Mouse (Mus musculus) limb, embryonic 14.5 days (tissue): ENCODE measurements around the gene Hist1h4i. TPM values are rescaled to one million over a fixed set of nuclear protein-coding genes. Genes with fewer than 3 reads are reported as not detected.

Experiments used
- ATAC-seq: fragments of 200-750 bp; cut with Nextera tagmentation; 2 replicates; pipeline ENCODE4 v1.8.0; 2017; ENCODE audit warnings: low read depth, moderate number of reproducible peaks, moderate TSS enrichment; ENCODE audit not compliant: low FRiP score
- DNase-seq: peaks from one replicate; pipeline ENCODE4 v3.0.0-alpha.2; 2015; ENCODE audit warnings: low spot score
- H3K27ac ChIP-seq: fragments of 300-500 bp; sonication (generic); replicated peaks from 2 replicates; pipeline ENCODE4 v1.5.1; 2014; ENCODE audit warnings: low read depth, mild to moderate bottlenecking, low read length, moderate library complexity, mixed read lengths
- H3K27me3 ChIP-seq: fragments of 300-500 bp; sonication (generic); 2 replicates; pipeline ENCODE4 v1.6.1; 2014; ENCODE audit warnings: low read length, mixed read lengths; ENCODE audit not compliant: control insufficient read depth, insufficient read depth
- H3K36me3 ChIP-seq: fragments of 300-500 bp; sonication (generic); 2 replicates; pipeline ENCODE4 v1.6.1; 2014; ENCODE audit warnings: mild to moderate bottlenecking, low read length, moderate library complexity, mixed read lengths; ENCODE audit not compliant: control insufficient read depth, insufficient read depth
- H3K4me1 ChIP-seq: fragments of 300-500 bp; sonication (generic); 2 replicates; pipeline ENCODE4 v1.6.1; 2014; ENCODE audit warnings: antibody characterized with exemption, low read length, mixed read lengths; ENCODE audit not compliant: control insufficient read depth, insufficient read depth
- H3K4me2 ChIP-seq: fragments of 300-500 bp; sonication (generic); replicated peaks from 2 replicates; pipeline ENCODE4 v1.6.1; 2014; ENCODE audit warnings: low read depth, mild to moderate bottlenecking, low read length, moderate library complexity; ENCODE audit not compliant: severe bottlenecking
- H3K4me3 ChIP-seq: fragments of 300-500 bp; sonication (generic); replicated peaks from 2 replicates; pipeline ENCODE4 v1.5.1; 2014; ENCODE audit warnings: low read length
- H3K9ac ChIP-seq: fragments of 300-500 bp; sonication (generic); 2 replicates; pipeline ENCODE4 v1.6.1; 2014; ENCODE audit warnings: mild to moderate bottlenecking, low read depth, low read length, moderate library complexity; ENCODE audit not compliant: severe bottlenecking
- H3K9me3 ChIP-seq: fragments of 300-500 bp; sonication (generic); 2 replicates; pipeline ENCODE4 v1.6.1; 2016; ENCODE audit warnings: low read length; ENCODE audit not compliant: control insufficient read depth
- POLR2A ChIP-seq: fragments of 200-500 bp; IDR thresholded peaks from 2 replicates; pipeline ENCODE4 v1.8.0; 2012; ENCODE audit warnings: inconsistent platforms, mild to moderate bottlenecking, moderate library complexity, borderline replicate concordance; ENCODE audit not compliant: insufficient read depth, insufficient read length; ENCODE audit errors: extremely low read depth
- WGBS: fragments of 180-500 bp; shearing (Covaris S2); extraction: QIAGEN DNeasy Blood & Tissue Kit; methylation state at CpG from one replicate; pipeline ENCODE4 v1.1.7; 2014; 5-methylcytosine and 5-hydroxymethylcytosine counted together
- polyA plus RNA-seq, 2 experiments: library from polyadenylated mRNA; depleted of rRNA in 1 of 2; stranded (reverse) in 1 of 2; unstranded in 1 of 2; fragments of >200 nt; fragmentation: Nextera tagmentation in 1 of 2; extraction: Ambion mirVana in 1 of 2; gene quantifications; 2 replicates each; pipeline versions ENCODE4 v1.2.1 to v1.2.3; 2012 to 2014

The Hist1h4i gene
- polyA plus RNA-seq, 2 experiments, result 14.7 to 31.0 TPM

GRCm38 (mm10) chr13:22001346-22001745 lies 39.8 kb downstream of the Hist1h4i start:
- no peak for TF ChIP-seq POLR2A
- peaks cover 94% of the 10 kb centered on the region for H3K27me3 ChIP-seq
- 52% methylated on average over 2 of the region's 2 CpGs for WGBS
- H3K9ac ChIP-seq, result no peak overlapping the region
- 0 out of 2 replicates have a peak, but pooled peaks cover 6% of the 10 kb centered on the region for H3K4me1 ChIP-seq
- no peaks in the 10 kb centered on the region for H3K9me3 ChIP-seq
- ATAC-seq, result no peak
- H3K27ac ChIP-seq, result no peak overlapping the region
- no peak for DNase-seq
- H3K4me3 ChIP-seq, result no peak overlapping the region
- no peak overlapping the region for H3K4me2 ChIP-seq
- no peaks in the 10 kb centered on the region for H3K36me3 ChIP-seq

DNA sequence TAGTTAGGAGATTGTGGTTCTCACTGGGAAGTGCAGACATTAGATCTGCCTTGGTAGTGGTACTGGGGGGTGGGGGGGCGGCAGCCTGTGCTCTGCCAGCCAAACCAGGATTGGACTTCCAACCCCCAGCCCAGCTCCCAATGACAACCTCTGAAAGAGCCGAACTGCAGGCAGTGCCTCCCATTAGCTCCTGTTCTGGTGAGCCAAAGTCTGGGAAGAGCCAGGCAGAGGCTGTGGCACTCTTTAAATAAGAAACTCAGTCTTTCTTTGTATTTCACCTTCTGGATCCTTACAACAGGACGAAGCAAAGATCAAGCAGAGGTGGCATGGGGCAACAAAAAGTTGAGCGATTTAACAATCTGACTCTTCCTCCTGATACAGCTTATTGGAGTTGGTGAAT lies 42.0 kb downstream of the Hist1h4i start:
- ATAC-seq, result no peak
- Histone ChIP-seq H3K36me3 (no peaks in the 10 kb centered on the region), H3K9me3 (no peaks in the 10 kb centered on the region), H3K4me1 (peaks cover 4% of the 10 kb centered on the region; the same call in 1 of the 2 replicates), H3K4me2 (no peak overlapping the region), H3K4me3 (no peak overlapping the region), H3K27ac (no peak overlapping the region), H3K9ac (no peak overlapping the region), H3K27me3 (peaks cover 93% of the 10 kb centered on the region)
- no peak for DNase-seq
- 43% methylated on average over 4 of the region's 4 CpGs for WGBS
- no peak for TF ChIP-seq POLR2A

DNA sequence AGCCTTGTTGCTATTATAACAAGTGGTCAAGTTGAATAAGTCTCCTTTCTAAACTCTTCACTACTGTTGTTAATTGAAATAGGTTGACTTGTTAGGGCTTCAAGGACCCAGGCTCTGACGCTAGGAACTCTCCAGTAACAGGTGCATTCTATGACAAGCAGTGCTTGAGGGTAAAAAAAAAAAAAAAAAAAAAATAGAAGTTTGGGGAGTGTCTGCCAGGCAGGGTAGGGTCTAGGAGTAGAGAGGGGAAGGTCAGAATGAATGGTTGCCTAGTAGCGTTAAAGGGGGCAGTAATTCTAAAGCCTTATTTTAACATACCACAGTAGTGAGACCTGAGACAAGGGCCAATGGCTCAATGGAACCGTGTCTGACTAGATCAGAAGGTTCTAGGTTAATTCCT lies 42.8 kb downstream of the Hist1h4i start:
- no peak overlapping the region for H3K9ac ChIP-seq
- H3K27me3 ChIP-seq, result peaks cover 90% of the 10 kb centered on the region
- no peak for DNase-seq
- H3K4me2 ChIP-seq, result no peak overlapping the region
- no peak overlapping the region for H3K27ac ChIP-seq
- no peak for TF ChIP-seq POLR2A
- H3K4me1 ChIP-seq, result peaks cover 4% of the 10 kb centered on the region; the same call in 1 of the 2 replicates
- WGBS, result 19% methylated on average over 3 of the region's 3 CpGs
- no peak overlapping the region for H3K4me3 ChIP-seq
- ATAC-seq, result no peak
- H3K36me3 ChIP-seq, result no peaks in the 10 kb centered on the region
- H3K9me3 ChIP-seq, result no peaks in the 10 kb centered on the region

DNA sequence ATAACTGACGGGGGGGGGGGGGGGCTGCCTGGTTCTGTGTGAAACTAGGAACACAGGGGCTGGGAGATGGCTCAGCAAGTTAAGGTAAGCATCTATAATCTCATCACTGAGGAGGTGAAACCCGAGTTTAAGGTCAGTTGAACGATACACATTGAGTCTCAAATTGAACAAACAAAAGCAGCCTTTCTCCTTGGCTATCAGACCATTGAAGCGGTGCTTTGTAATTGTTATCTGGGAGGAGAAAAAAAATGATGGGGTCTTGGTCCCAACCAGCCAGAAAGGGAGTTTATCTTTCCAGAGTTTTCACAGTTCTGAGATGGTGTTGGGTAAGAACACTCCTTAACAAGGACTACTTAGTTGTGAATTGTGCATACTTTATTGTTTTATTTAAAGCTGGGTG lies 43.3 kb downstream of the Hist1h4i start:
- peaks cover 4% of the 10 kb centered on the region; the same call in 1 of the 2 replicates for H3K4me1 ChIP-seq
- no peaks in the 10 kb centered on the region for H3K9me3 ChIP-seq
- no peak overlapping the region for H3K27ac ChIP-seq
- H3K36me3 ChIP-seq, result no peaks in the 10 kb centered on the region
- DNase-seq (no peak), ATAC-seq (no peak)
- WGBS, result 15% methylated on average over 4 of the region's 4 CpGs
- H3K9ac ChIP-seq, result no peak overlapping the region
- H3K27me3 ChIP-seq, result peaks cover 84% of the 10 kb centered on the region
- no peak for TF ChIP-seq POLR2A
- H3K4me2 ChIP-seq, result no peak overlapping the region
- H3K4me3 ChIP-seq, result no peak overlapping the region

DNA sequence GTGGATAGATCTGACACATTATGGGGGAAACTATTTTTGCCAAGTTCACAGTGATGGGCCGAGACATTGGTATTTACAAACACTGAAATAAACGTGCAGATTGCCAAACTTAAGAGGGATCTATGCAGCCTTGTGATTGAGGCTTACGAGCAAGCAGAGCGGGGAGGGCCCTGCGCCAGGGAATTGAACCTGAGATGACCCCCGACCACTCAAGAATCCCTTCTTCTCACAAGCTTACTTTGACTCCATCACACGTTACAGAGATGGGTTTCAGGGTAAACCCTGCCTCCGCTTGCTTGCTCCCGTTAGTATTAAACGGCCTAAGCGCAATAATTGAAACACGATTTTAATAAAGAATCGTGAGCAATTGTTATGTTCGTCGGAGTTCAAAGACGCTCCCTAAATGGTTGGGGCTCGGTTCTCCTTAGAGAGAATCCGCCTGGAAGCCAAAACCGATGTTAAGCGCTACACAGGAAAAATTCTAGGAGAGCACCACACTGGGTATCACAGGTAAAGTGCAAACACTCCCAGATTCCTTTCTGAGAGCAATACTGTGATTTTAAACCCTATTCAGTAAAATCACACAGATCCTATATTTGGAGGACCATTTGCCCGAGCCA lies 43.9 kb downstream of the Hist1h4i start:
- ATAC-seq (no peak), DNase-seq (no peak)
- Histone ChIP-seq H3K27ac (no peak overlapping the region), H3K4me2 (peak overlapping the region; percentile 19; the same call in 1 of the 2 replicates), H3K27me3 (peaks cover 80% of the 10 kb centered on the region), H3K4me3 (peak overlapping the region; percentile 13; the same call in 1 of the 2 replicates), H3K9ac (no peak overlapping the region), H3K36me3 (no peaks in the 10 kb centered on the region), H3K9me3 (no peaks in the 10 kb centered on the region), H3K4me1 (peaks cover 4% of the 10 kb centered on the region; the same call in 1 of the 2 replicates)
- TF ChIP-seq POLR2A, result no peak
- WGBS, result under 1% methylated on average over 21 of the region's 21 CpGs
